Mouse (Mus musculus) kidney, postnatal 10 days (tissue): ENCODE data around the gene Tbc1d22a.

Experiments used
- DNase-seq: peaks from one replicate; pipeline ENCODE4 v3.0.0; 2021; ENCODE audit warnings: mixed read lengths

The Tbc1d22a gene

GRCm38 (mm10) chr15:86520201-86520600 is 305.9 kb downstream of the Tbc1d22a start:
- DNase-seq, result no peak

GRCm38 (mm10) chr15:86535356-86535755 is 321.1 kb downstream of the Tbc1d22a start:
- no peak for DNase-seq

GRCm38 (mm10) chr15:86542371-86542770 is 328.1 kb downstream of the Tbc1d22a start:
- no peak for DNase-seq

GRCm38 (mm10) chr15:86544122-86544795 is 330.0 kb downstream of the Tbc1d22a start:
- no peak for DNase-seq
